29 mouse cellular contexts compared by ENCODE assay signal in genomic region chr19:29215811-29216509, GRCm38 (mm10). TPM values are rescaled to one million over a fixed set of nuclear protein-coding genes. Genes with fewer than 3 reads are reported as not detected.
DNase-seq lines count a peak whose midpoint lies in the region; ATAC-seq lines count a peak whose summit lies in the region.
"Had no signal": no experiment of that assay in that cellular context is flagged by ENCODE, and none has a peak within 500 bp of the region (broad histone marks: within the 10 kb centered on the region; RNA-seq: fewer than 3 reads in every experiment).

No protein-coding gene starts in this region.

- peak; percentile 75; the same call in 1 of the 2 replicates for ATAC-seq in kidney, embryonic 14.5 days (ENCODE audit: low FRiP score, low TSS enrichment)
- ATAC-seq in stomach, embryonic 16.5 days (ENCODE audit: insufficient read depth, low FRiP score): peak; percentile 72; the same call in 1 of the 2 replicates
- no peak for ATAC-seq in granulocyte monocyte progenitor cell, adult 5-6 weeks (replicated peaks; ENCODE audit: poor library complexity, severe bottlenecking)
- no peak for ATAC-seq in hindbrain, embryonic 14.5 days (ENCODE audit: low FRiP score)
- ATAC-seq: forebrain, embryonic 13.5 days; midbrain, embryonic 16.5 days had no signal

- no peaks in the 10 kb centered on the region for H3K27me3 ChIP-seq in kidney, embryonic 14.5 days (ENCODE audit: control insufficient read depth, insufficient read depth, low read length)
- H3K27me3 ChIP-seq in stomach, embryonic 16.5 days (ENCODE audit: control insufficient read depth, insufficient read depth, low read length): no peaks in the 10 kb centered on the region
- no peaks in the 10 kb centered on the region for H3K27me3 ChIP-seq in hindbrain, embryonic 14.5 days (ENCODE audit: control insufficient read depth, insufficient read depth, low read length)
- H3K27me3 ChIP-seq: forebrain, embryonic 13.5 days; heart, embryonic 15.5 days; hindbrain, embryonic 15.5 days; liver, embryonic 15.5 days; lung, embryonic 15.5 days; neural tube, embryonic 13.5 days had no signal

- H3K9me3 ChIP-seq in kidney, embryonic 14.5 days (ENCODE audit: control insufficient read depth, low read length): no peaks in the 10 kb centered on the region
- H3K9me3 ChIP-seq in stomach, embryonic 16.5 days (replicated peaks; ENCODE audit: control insufficient read depth, low read length): no peaks in the 10 kb centered on the region
- no peaks in the 10 kb centered on the region for H3K9me3 ChIP-seq in hindbrain, embryonic 14.5 days (ENCODE audit: control insufficient read depth, low read length)
- H3K9me3 ChIP-seq: forebrain, embryonic 13.5 days; heart, embryonic 15.5 days; hindbrain, embryonic 15.5 days; limb, embryonic 10.5 days; liver, embryonic 15.5 days; lung, embryonic 15.5 days; midbrain, embryonic 10.5 days; neural tube, embryonic 13.5 days had no signal

- H3K27ac ChIP-seq in kidney, embryonic 14.5 days (ENCODE audit: low read depth, low read length): peak overlapping the region; percentile 30; the same call in 1 of the 2 replicates
- H3K27ac ChIP-seq in stomach, embryonic 16.5 days (ENCODE audit: low read length): no peak overlapping the region
- no peak overlapping the region for H3K27ac ChIP-seq in hindbrain, embryonic 14.5 days
- H3K27ac ChIP-seq: forebrain, embryonic 13.5 days; heart, embryonic 15.5 days; hindbrain, embryonic 15.5 days; limb, embryonic 10.5 days; liver, embryonic 15.5 days; lung, embryonic 15.5 days; macrophage; midbrain, embryonic 10.5 days; neural tube, embryonic 13.5 days had no signal

- H3K4me2 ChIP-seq in kidney, embryonic 14.5 days (replicated peaks; ENCODE audit: low read depth, low read length): no peak overlapping the region
- no peak overlapping the region for H3K4me2 ChIP-seq in stomach, embryonic 16.5 days (ENCODE audit: low read depth, low read length)
- no peak overlapping the region for H3K4me2 ChIP-seq in hindbrain, embryonic 14.5 days (replicated peaks)
- H3K4me2 ChIP-seq: forebrain, embryonic 13.5 days; heart, embryonic 15.5 days; hindbrain, embryonic 15.5 days; liver, embryonic 15.5 days; lung, embryonic 15.5 days; neural tube, embryonic 13.5 days had no signal

- DNase-seq in lung, postnatal 36 days: peak; percentile 23
- no peak for DNase-seq in lung, postnatal 4 days
- DNase-seq in kidney, postnatal 14 days: peak; percentile 43
- DNase-seq in hindbrain, embryonic 14.5 days (ENCODE audit: low spot score): no peak
- no peak for DNase-seq in B cell, adult 2 months
- DNase-seq: adrenal gland, postnatal 25 days; cerebellum, adult 8-10 months; cerebellum, postnatal 36 days; gastrocnemius, postnatal 10 days; heart, postnatal 4 days; liver; retina, postnatal 1 day; right cerebral cortex, postnatal 25 days; thymus, adult 18-20 months; thymus, postnatal 36 days had no signal

- no peak overlapping the region for H3K4me3 ChIP-seq in kidney, embryonic 14.5 days (ENCODE audit: low read length)
- H3K4me3 ChIP-seq in stomach, embryonic 16.5 days (replicated peaks; ENCODE audit: low read length): no peak overlapping the region
- no peak overlapping the region for H3K4me3 ChIP-seq in hindbrain, embryonic 14.5 days (replicated peaks; ENCODE audit: low read length)
- H3K4me3 ChIP-seq: forebrain, embryonic 13.5 days; heart, embryonic 15.5 days; hindbrain, embryonic 15.5 days; limb, embryonic 10.5 days; liver, embryonic 15.5 days; lung, embryonic 15.5 days; midbrain, embryonic 10.5 days; myocyte; neural tube, embryonic 13.5 days had no signal

- H3K36me3 ChIP-seq in kidney, embryonic 14.5 days (ENCODE audit: control insufficient read depth, insufficient read depth, low read length): no peaks in the 10 kb centered on the region
- no peaks in the 10 kb centered on the region for H3K36me3 ChIP-seq in stomach, embryonic 16.5 days (ENCODE audit: control insufficient read depth, insufficient read depth, low read length)
- no peaks in the 10 kb centered on the region for H3K36me3 ChIP-seq in hindbrain, embryonic 14.5 days (replicated peaks; ENCODE audit: control insufficient read depth, insufficient read depth)
- H3K36me3 ChIP-seq: heart, embryonic 15.5 days; hindbrain, embryonic 15.5 days; limb, embryonic 10.5 days; liver, embryonic 15.5 days; lung, embryonic 15.5 days; midbrain, embryonic 10.5 days; neural tube, embryonic 13.5 days had no signal

- H3K4me1 ChIP-seq in kidney, embryonic 14.5 days (ENCODE audit: control insufficient read depth, insufficient read depth, low read length): no peaks in the 10 kb centered on the region
- H3K4me1 ChIP-seq in stomach, embryonic 16.5 days (ENCODE audit: control insufficient read depth, insufficient read depth, low read length): no peaks in the 10 kb centered on the region
- no peaks in the 10 kb centered on the region for H3K4me1 ChIP-seq in hindbrain, embryonic 14.5 days (replicated peaks; ENCODE audit: control insufficient read depth, insufficient read depth, low read length)
- H3K4me1 ChIP-seq: forebrain, embryonic 13.5 days; heart, embryonic 15.5 days; hindbrain, embryonic 15.5 days; limb, embryonic 10.5 days; liver, embryonic 15.5 days; lung, embryonic 15.5 days; midbrain, embryonic 10.5 days; neural tube, embryonic 13.5 days had no signal

- H3K9ac ChIP-seq in kidney, embryonic 14.5 days (ENCODE audit: low read depth, low read length): no peak overlapping the region
- H3K9ac ChIP-seq in stomach, embryonic 16.5 days (ENCODE audit: low read length): no peak overlapping the region
- H3K9ac ChIP-seq in hindbrain, embryonic 14.5 days: no peak overlapping the region
- H3K9ac ChIP-seq: forebrain, embryonic 13.5 days; heart, embryonic 15.5 days; hindbrain, embryonic 15.5 days; liver, embryonic 15.5 days; lung, embryonic 15.5 days; neural tube, embryonic 13.5 days had no signal

- 40% methylated on average over 8 of the region's 8 CpGs for WGBS in kidney, embryonic 14.5 days
- 53% methylated on average over 8 of the region's 8 CpGs for WGBS in stomach, embryonic 16.5 days
- 40% methylated on average over 8 of the region's 8 CpGs for WGBS in hindbrain, embryonic 14.5 days

RNA-seq across cellular contexts. Expression of gene Jak2, which starts 35.7 kb away (rescaled TPM):
- polyA plus RNA-seq in kidney, embryonic 14.5 days (2014; fragmentation: Nextera tagmentation; extraction: Ambion mirVana): 8.0 and 15.5 TPM in 2 replicates
- polyA plus RNA-seq in stomach, embryonic 16.5 days (2015; fragmentation: Nextera tagmentation; extraction: Ambion mirVana): 4.4 and 5.0 TPM in 2 replicates
- total RNA-seq in granulocyte monocyte progenitor cell, adult 5-6 weeks (2014; fragmentation: Nextera tagmentation): 25.3 and 27.9 TPM in 2 replicates
- 32.6 and 40.6 TPM in 2 replicates for total RNA-seq in granulocyte monocyte progenitor cell, adult 5-6 weeks (2017)
- 20.3 and 23.5 TPM in 2 replicates for polyA plus RNA-seq in hindbrain, embryonic 14.5 days (2014; fragmentation: Nextera tagmentation; extraction: Ambion mirVana)

Comparison
In these comparisons a context has a peak if more than half of its experiments do, and no peak if none do; other contexts are left out.
1. DNase-seq: peak in lung, postnatal 36 days (single experiment) and kidney, postnatal 14 days (single experiment); none in lung, postnatal 4 days (0 of 2), hindbrain, embryonic 14.5 days (single experiment) and B cell, adult 2 months (0 of 2).
2. ATAC-seq: peak in kidney, embryonic 14.5 days (single experiment) and stomach, embryonic 16.5 days (single experiment); none in granulocyte monocyte progenitor cell, adult 5-6 weeks (single experiment) and hindbrain, embryonic 14.5 days (single experiment).